Mouse (Mus musculus): ENCODE results near the gene Cd59a.
"Not testable (repeated sequence)": the region's sequence is repeated elsewhere in the genome, so short reads cannot be mapped to it uniquely, and the experiment has no call there.

The Cd59a gene

GRCm38 (mm10) chr2:104109021-104109420, 13.4 kb downstream of the Cd59a start:
- not testable (repeated sequence) for DNase-seq (ENCODE audit: low spot score)

- DNase-seq (ENCODE audit: low spot score) = no peak
Observed at GRCm38 (mm10) chr2:104109528-104109927, 13.9 kb downstream of the Cd59a start.

- DNase-seq (ENCODE audit: low spot score) = no peak
Observed at GRCm38 (mm10) chr2:104110031-104110430, 14.4 kb downstream of the Cd59a start.

GRCm38 (mm10) chr2:104111170-104111797, 15.7 kb downstream of the Cd59a start:
- not testable (repeated sequence) for DNase-seq (ENCODE audit: low spot score)

- DNase-seq (ENCODE audit: low spot score) = not testable (repeated sequence)
Observed at GRCm38 (mm10) chr2:104113563-104113962, 18.0 kb downstream of the Cd59a start.

- no peak for DNase-seq (ENCODE audit: low spot score)
Observed at GRCm38 (mm10) chr2:104114898-104115297, 19.3 kb downstream of the Cd59a start.

- not testable (repeated sequence) for DNase-seq (ENCODE audit: low spot score)
Observed at GRCm38 (mm10) chr2:104117173-104117572, 21.6 kb downstream of the Cd59a start.

- DNase-seq (ENCODE audit: low spot score) = no peak
Observed at GRCm38 (mm10) chr2:104119097-104119496, 23.5 kb downstream of the Cd59a start.

- DNase-seq (ENCODE audit: low spot score) = no peak
Observed at GRCm38 (mm10) chr2:104120312-104120711, 24.7 kb downstream of the Cd59a start.

- no peak for DNase-seq (ENCODE audit: low spot score)
Observed at GRCm38 (mm10) chr2:104121681-104122504, 26.3 kb downstream of the Cd59a start.

- DNase-seq (ENCODE audit: low spot score) = peak; percentile 96
Observed at GRCm38 (mm10) chr2:104122505-104123378, 27.1 kb downstream of the Cd59a start, which contains the start of gene A930018P22Rik. Gene A930018P22Rik, plus strand, starts transcription at chr2:104122769.

- DNase-seq (ENCODE audit: low spot score) = no peak
Observed at GRCm38 (mm10) chr2:104123540-104123939, 27.9 kb downstream of the Cd59a start.

GRCm38 (mm10) chr2:104124071-104124470, 28.5 kb downstream of the Cd59a start:
- DNase-seq (ENCODE audit: low spot score) = no peak

- no peak for DNase-seq (ENCODE audit: low spot score)
Observed at GRCm38 (mm10) chr2:104128803-104129531, 33.4 kb downstream of the Cd59a start.

- DNase-seq (ENCODE audit: low spot score) = no peak
Observed at GRCm38 (mm10) chr2:104130165-104130564, 34.6 kb downstream of the Cd59a start.

GRCm38 (mm10) chr2:104130969-104131368, 35.4 kb downstream of the Cd59a start:
- DNase-seq (ENCODE audit: low spot score) = peak; percentile 45

- no peak for DNase-seq (ENCODE audit: low spot score)
Observed at GRCm38 (mm10) chr2:104132266-104132859, 36.8 kb downstream of the Cd59a start.

GRCm38 (mm10) chr2:104133042-104133810, 37.6 kb downstream of the Cd59a start:
- DNase-seq (ENCODE audit: low spot score) = no peak

- peak; percentile 90 for DNase-seq (ENCODE audit: low spot score)
Observed at GRCm38 (mm10) chr2:104134150-104135056, 38.8 kb downstream of the Cd59a start.

Data from retina, embryonic 14.5 days (tissue).